9 mouse cellular contexts compared by ENCODE assay signal in the genomic region with DNA sequence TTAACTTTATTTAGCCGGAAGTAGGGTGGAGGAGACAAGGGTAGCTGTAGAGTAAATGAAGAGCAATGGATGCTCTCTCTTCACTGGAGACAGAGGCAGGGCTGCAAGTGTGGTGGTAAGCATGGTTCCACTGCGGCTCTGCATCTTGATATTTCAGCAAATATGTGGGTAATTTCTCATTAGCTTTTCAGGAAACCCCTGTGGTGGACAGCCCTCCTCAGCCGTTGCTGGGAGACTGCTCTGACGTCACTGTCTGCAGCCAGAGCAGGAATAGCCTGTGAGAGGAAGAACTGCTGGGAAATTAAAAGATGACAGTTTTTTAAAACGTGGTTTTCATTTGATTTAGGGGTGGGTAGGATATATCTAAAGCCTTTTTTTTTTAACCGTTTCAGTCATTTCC. TPM values are rescaled to one million over a fixed set of nuclear protein-coding genes. Genes with fewer than 3 reads are reported as not detected.
DNase-seq lines count a peak whose midpoint lies in the region; ATAC-seq and TF ChIP-seq lines count a peak whose summit lies in the region.
"Had no signal": no experiment of that assay in that cellular context is flagged by ENCODE, and none has a peak within 500 bp of the region (broad histone marks: within the 10 kb centered on the region; RNA-seq: fewer than 3 reads in every experiment).

No protein-coding gene starts in this region.

- H3K27me3 ChIP-seq in forebrain, embryonic 13.5 days, result no peaks in the 10 kb centered on the region
- no peaks in the 10 kb centered on the region for H3K27me3 ChIP-seq in neural tube, embryonic 14.5 days (ENCODE audit: control insufficient read depth, insufficient read depth, low read length)

- H3K4me2 ChIP-seq in forebrain, embryonic 13.5 days, result peak overlapping the region; percentile 24; the same call in 1 of the 2 replicates
- peak overlapping the region; percentile 29 for H3K4me2 ChIP-seq in neural tube, embryonic 14.5 days (ENCODE audit: low read depth, low read length)

- H3K9ac ChIP-seq in forebrain, embryonic 13.5 days, result peak overlapping the region; percentile 40
- no peak overlapping the region for H3K9ac ChIP-seq in neural tube, embryonic 14.5 days (replicated peaks; ENCODE audit: low read depth, low read length)

- TF ChIP-seq CTCF in lung, adult 2 months (IDR thresholded peaks at IDR 0.05; ENCODE audit: insufficient read depth, low read length), result no peak

- no peak overlapping the region for H3K27ac ChIP-seq in forebrain, embryonic 13.5 days
- H3K27ac ChIP-seq in neural tube, embryonic 14.5 days (ENCODE audit: low read depth, low read length), result peak overlapping the region; percentile 34; the same call in 1 of the 2 replicates

- peaks cover 38% of the 10 kb centered on the region for H3K4me1 ChIP-seq in forebrain, embryonic 13.5 days
- H3K4me1 ChIP-seq in lung, adult 2 months (ENCODE audit: control insufficient read depth, insufficient read depth, low read length), result peaks cover 3% of the 10 kb centered on the region; the same call in 1 of the 2 replicates
- peaks cover 12% of the 10 kb centered on the region for H3K4me1 ChIP-seq in neural tube, embryonic 14.5 days (ENCODE audit: control insufficient read depth, insufficient read depth, low read length)

- no peak for TF ChIP-seq POLR2A in lung, adult 2 months (IDR thresholded peaks at IDR 0.05; ENCODE audit: borderline replicate concordance, extremely low read depth, low read depth, low read length)

- peak; percentile 91 for DNase-seq in 416B (ENCODE audit: low read depth)
- DNase-seq in cerebellum, adult 11 months, result peak; percentile 37
- DNase-seq in heart, postnatal 14 days, result peak; percentile 53 to 61
- DNase-seq in kidney, postnatal 25 days, result peak; percentile 68 to 85
- peak; percentile 34 for DNase-seq in lung, adult 2 months

- intact Hi-C loops in heart, postnatal 14 days (cut with DNase I), result loop anchor here (5.0 kb wide), 1 partner anchor 40 kb away; the partner anchor contains the start of gene R3hdm2

- no peaks in the 10 kb centered on the region for H3K9me3 ChIP-seq in forebrain, embryonic 13.5 days (replicated peaks)
- H3K9me3 ChIP-seq in neural tube, embryonic 14.5 days (ENCODE audit: control insufficient read depth, low read length), result no peaks in the 10 kb centered on the region

- H3K4me3 ChIP-seq in forebrain, embryonic 13.5 days, result no peak overlapping the region
- no peak overlapping the region for H3K4me3 ChIP-seq in lung, adult 2 months (replicated peaks; ENCODE audit: extremely low read depth, low read depth, low read length)
- no peak overlapping the region for H3K4me3 ChIP-seq in neural tube, embryonic 14.5 days (ENCODE audit: low read depth, low read length)

- WGBS in forebrain, embryonic 13.5 days, result 25% methylated on average over 6 of the region's 6 CpGs
- 15% methylated on average over 6 of the region's 6 CpGs for WGBS in lung, adult 2 months
- WGBS in neural tube, embryonic 14.5 days, result 17% methylated on average over 6 of the region's 6 CpGs

- no peaks in the 10 kb centered on the region for H3K36me3 ChIP-seq in forebrain, embryonic 13.5 days (ENCODE audit: poor library complexity, severe bottlenecking)
- H3K36me3 ChIP-seq in neural tube, embryonic 14.5 days (ENCODE audit: control insufficient read depth, insufficient read depth, low read length), result no peaks in the 10 kb centered on the region

- 0 out of 2 replicates have a peak, but pooled peaks have one; percentile 28 for ATAC-seq in forebrain, embryonic 13.5 days
- ATAC-seq in neural tube, embryonic 14.5 days (ENCODE audit: low read depth), result peak; percentile 65; the same call in 1 of the 2 replicates
- no peak for ATAC-seq in erythroid progenitor cell, adult 5-6 weeks (replicated peaks; ENCODE audit: low FRiP score, poor library complexity, severe bottlenecking)

RNA-seq across cellular contexts. Expression of gene R3hdm2, which starts 41.9 kb away (rescaled TPM):
- polyA plus RNA-seq in forebrain, embryonic 13.5 days (2015; fragmentation: Nextera tagmentation; extraction: Ambion mirVana), result 35.7 and 39.3 TPM in 2 replicates
- total RNA-seq in heart, postnatal 14 days (2021), result 100 to 1,000 TPM; 115 to 120 TPM
- 90.3 and 129 TPM in 2 replicates for polyA plus RNA-seq in lung, adult 2 months (2012; rRNA removed)
- polyA plus RNA-seq in neural tube, embryonic 14.5 days (2014; fragmentation: Nextera tagmentation; extraction: Ambion mirVana), result 35.9 and 36.2 TPM in 2 replicates
- total RNA-seq in erythroid progenitor cell, adult 5-6 weeks (2015; ENCODE audit: low replicate concordance), result 34.4 and 56.9 TPM in 2 replicates
- total RNA-seq in erythroid progenitor cell, adult 5-6 weeks (2017; ENCODE audit: low replicate concordance), result 22.6 and 52.5 TPM in 2 replicates

RNA-seq across cellular contexts. Expression of gene Inhbc, which starts 51.8 kb away (rescaled TPM):
- not detected in 2 replicates for polyA plus RNA-seq in forebrain, embryonic 13.5 days (2015; fragmentation: Nextera tagmentation; extraction: Ambion mirVana)
- total RNA-seq in heart, postnatal 14 days (2021), result not detected
- not detected in 2 replicates for polyA plus RNA-seq in lung, adult 2 months (2012; rRNA removed)
- polyA plus RNA-seq in neural tube, embryonic 14.5 days (2014; fragmentation: Nextera tagmentation; extraction: Ambion mirVana), result not detected in 2 replicates
- not detected in 2 replicates for total RNA-seq in erythroid progenitor cell, adult 5-6 weeks (2015; ENCODE audit: low replicate concordance)
- total RNA-seq in erythroid progenitor cell, adult 5-6 weeks (2017; ENCODE audit: low replicate concordance), result not detected in 2 replicates
- total RNA-seq: MEL had no signal

Comparison
In these comparisons a context has a peak if more than half of its experiments do, and no peak if none do; other contexts are left out.
1. DNase-seq: peak in every context shown above with its lines; median percentile 91 in 416B; 76 in kidney, postnatal 25 days; 57 in heart, postnatal 14 days; 37 in cerebellum, adult 11 months; 34 in lung, adult 2 months.